Mouse (Mus musculus): ENCODE results near the gene 1700066M21Rik. TPM values are rescaled to one million over a fixed set of nuclear protein-coding genes. Genes with fewer than 3 reads are reported as not detected.

1700066M21Rik gene
- total and polyA plus RNA-seq, 2 experiments from 2014 or later: 4.8 to 5.2 TPM

- ATAC-seq (ENCODE audit: insufficient read depth, low read depth): no peak
- Histone ChIP-seq H3K4me3 (ENCODE audit: low read depth, low read length) (no peak overlapping the region), H3K36me3 (replicated peaks; ENCODE audit: control insufficient read depth, insufficient read depth, low read length) (no peaks in the 10 kb centered on the region), H3K9ac (replicated peaks; ENCODE audit: low read depth, low read length) (no peak overlapping the region), H3K4me2 (ENCODE audit: low read depth, low read length) (no peak overlapping the region), H3K27me3 (ENCODE audit: control insufficient read depth, insufficient read depth, low read length) (no peaks in the 10 kb centered on the region), H3K27ac (ENCODE audit: low read depth) (no peak overlapping the region), H3K9me3 (replicated peaks; ENCODE audit: control insufficient read depth, low read length) (no peaks in the 10 kb centered on the region), H3K4me1 (ENCODE audit: control insufficient read depth, insufficient read depth) (no peaks in the 10 kb centered on the region)
- no peak for DNase-seq (ENCODE audit: low spot score)
- WGBS: 79% methylated on average over 3 of the region's 3 CpGs
- TF ChIP-seq EP300 (IDR thresholded peaks at IDR 0.05; ENCODE audit: low read depth): no peak
- TF ChIP-seq CTCF (IDR thresholded peaks at IDR 0.05; ENCODE audit: low read depth): no peak
These were observed 10.0 kb upstream of the 1700066M21Rik start for GRCm38 (mm10) chr1:57367446-57367845.

GRCm38 (mm10) chr1:57369111-57369510 lies 8.3 kb upstream of the 1700066M21Rik start:
- Histone ChIP-seq H3K4me1 (ENCODE audit: control insufficient read depth, insufficient read depth) (no peaks in the 10 kb centered on the region), H3K4me2 (ENCODE audit: low read depth, low read length) (no peak overlapping the region), H3K9ac (replicated peaks; ENCODE audit: low read depth, low read length) (no peak overlapping the region), H3K4me3 (ENCODE audit: low read depth, low read length) (no peak overlapping the region), H3K27ac (ENCODE audit: low read depth) (no peak overlapping the region), H3K9me3 (replicated peaks; ENCODE audit: control insufficient read depth, low read length) (no peaks in the 10 kb centered on the region), H3K36me3 (replicated peaks; ENCODE audit: control insufficient read depth, insufficient read depth, low read length) (no peaks in the 10 kb centered on the region), H3K27me3 (ENCODE audit: control insufficient read depth, insufficient read depth, low read length) (no peaks in the 10 kb centered on the region)
- WGBS: 73% methylated on average over 4 of the region's 4 CpGs
- no peak for ATAC-seq (ENCODE audit: insufficient read depth, low read depth)
- TF ChIP-seq EP300 (IDR thresholded peaks at IDR 0.05; ENCODE audit: low read depth) (no peak), CTCF (IDR thresholded peaks at IDR 0.05; ENCODE audit: low read depth) (no peak)
- DNase-seq (ENCODE audit: low spot score): no peak

DNA sequence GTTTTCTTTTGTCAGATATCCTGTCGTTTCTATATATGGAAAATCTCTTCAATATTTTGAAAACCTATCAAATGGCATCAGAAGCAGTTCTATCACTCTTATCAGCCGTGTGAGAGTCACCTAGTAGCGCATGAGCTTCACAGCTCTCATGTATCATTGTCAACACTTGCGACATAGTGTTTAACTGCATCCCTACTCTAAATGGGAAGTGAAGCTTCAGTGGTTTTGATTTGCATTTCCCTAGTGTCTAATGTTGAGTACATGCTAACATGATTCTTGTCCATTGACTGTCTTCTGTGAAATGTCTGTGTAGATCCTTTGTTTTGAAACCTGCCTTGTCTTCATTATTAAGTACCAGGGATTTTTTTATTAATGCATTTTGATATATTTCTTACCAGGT lies 7.0 kb upstream of the 1700066M21Rik start:
- Histone ChIP-seq H3K9ac (replicated peaks; ENCODE audit: low read depth, low read length) (no peak overlapping the region), H3K4me2 (ENCODE audit: low read depth, low read length) (no peak overlapping the region), H3K4me1 (ENCODE audit: control insufficient read depth, insufficient read depth) (no peaks in the 10 kb centered on the region), H3K27ac (ENCODE audit: low read depth) (no peak overlapping the region), H3K27me3 (ENCODE audit: control insufficient read depth, insufficient read depth, low read length) (no peaks in the 10 kb centered on the region), H3K9me3 (replicated peaks; ENCODE audit: control insufficient read depth, low read length) (no peaks in the 10 kb centered on the region), H3K36me3 (replicated peaks; ENCODE audit: control insufficient read depth, insufficient read depth, low read length) (no peaks in the 10 kb centered on the region), H3K4me3 (ENCODE audit: low read depth, low read length) (no peak overlapping the region)
- DNase-seq (ENCODE audit: low spot score): no peak
- no peak for ATAC-seq (ENCODE audit: insufficient read depth, low read depth)
- TF ChIP-seq CTCF (IDR thresholded peaks at IDR 0.05; ENCODE audit: low read depth) (no peak), EP300 (IDR thresholded peaks at IDR 0.05; ENCODE audit: low read depth) (no peak)
- 59% methylated on average over 4 of the region's 4 CpGs for WGBS

- peaks cover 7% of the 10 kb centered on the region; the same call in 1 of the 2 replicates for H3K4me1 ChIP-seq (ENCODE audit: control insufficient read depth, insufficient read depth)
These were observed 2.1 kb upstream of the 1700066M21Rik start for GRCm38 (mm10) chr1:57375276-57375675.

GRCm38 (mm10) chr1:57376806-57377205 lies 614 bp upstream of the 1700066M21Rik start:
- no peak for TF ChIP-seq EP300 (IDR thresholded peaks at IDR 0.05; ENCODE audit: low read depth)
- no peak for TF ChIP-seq CTCF (IDR thresholded peaks at IDR 0.05; ENCODE audit: low read depth)
- Histone ChIP-seq H3K27ac (ENCODE audit: low read depth) (no peak overlapping the region), H3K4me1 (ENCODE audit: control insufficient read depth, insufficient read depth) (peaks cover 7% of the 10 kb centered on the region; the same call in 1 of the 2 replicates), H3K36me3 (replicated peaks; ENCODE audit: control insufficient read depth, insufficient read depth, low read length) (no peaks in the 10 kb centered on the region), H3K4me3 (ENCODE audit: low read depth, low read length) (peak overlapping the region; percentile 94), H3K4me2 (ENCODE audit: low read depth, low read length) (peak overlapping the region; percentile 91), H3K27me3 (ENCODE audit: control insufficient read depth, insufficient read depth, low read length) (no peaks in the 10 kb centered on the region), H3K9ac (replicated peaks; ENCODE audit: low read depth, low read length) (0 out of 2 replicates have a peak overlapping the region, but pooled peaks have one; percentile 71), H3K9me3 (replicated peaks; ENCODE audit: control insufficient read depth, low read length) (no peaks in the 10 kb centered on the region)
- 45% methylated on average over 6 of the region's 6 CpGs for WGBS
- DNase-seq (ENCODE audit: low spot score) (no peak), ATAC-seq (ENCODE audit: insufficient read depth, low read depth) (no peak)

More at GRCm38 (mm10) chr1:57375276-57375675, 2.1 kb upstream of the 1700066M21Rik start:
- H3K4me3 ChIP-seq (ENCODE audit: low read depth, low read length): no peak overlapping the region
- WGBS: 73% methylated on average over 2 of the region's 2 CpGs
- no peaks in the 10 kb centered on the region for H3K27me3 ChIP-seq (ENCODE audit: control insufficient read depth, insufficient read depth, low read length)
- DNase-seq (ENCODE audit: low spot score) (no peak), ATAC-seq (ENCODE audit: insufficient read depth, low read depth) (no peak)
- no peak overlapping the region for H3K4me2 ChIP-seq (ENCODE audit: low read depth, low read length)
- H3K9ac ChIP-seq (replicated peaks; ENCODE audit: low read depth, low read length): no peak overlapping the region
- H3K36me3 ChIP-seq (replicated peaks; ENCODE audit: control insufficient read depth, insufficient read depth, low read length): no peaks in the 10 kb centered on the region
- H3K27ac ChIP-seq (ENCODE audit: low read depth): no peak overlapping the region
- TF ChIP-seq CTCF (IDR thresholded peaks at IDR 0.05; ENCODE audit: low read depth) (no peak), EP300 (IDR thresholded peaks at IDR 0.05; ENCODE audit: low read depth) (no peak)
- H3K9me3 ChIP-seq (replicated peaks; ENCODE audit: control insufficient read depth, low read length): no peaks in the 10 kb centered on the region

DNA sequence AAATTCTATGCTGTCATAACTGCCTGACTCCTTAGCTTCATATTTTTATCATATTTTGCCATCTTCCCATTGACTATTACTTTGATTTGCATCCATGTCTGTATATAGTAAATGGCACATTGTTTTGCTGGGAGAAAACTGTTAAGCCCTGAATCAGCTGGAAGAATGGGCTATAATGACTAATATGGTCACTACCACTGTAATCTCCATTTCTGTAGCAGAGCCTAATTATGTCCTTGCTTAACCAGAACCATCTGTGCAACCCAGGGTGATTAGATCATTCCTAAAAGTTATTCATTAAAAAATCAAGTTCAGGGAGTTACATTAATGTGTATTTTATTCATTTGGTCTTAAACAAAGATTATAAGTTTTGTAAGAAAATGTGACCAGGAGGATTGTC lies 9.1 kb downstream of the 1700066M21Rik start:
- Histone ChIP-seq H3K9me3 (replicated peaks; ENCODE audit: control insufficient read depth, low read length) (no peaks in the 10 kb centered on the region), H3K36me3 (replicated peaks; ENCODE audit: control insufficient read depth, insufficient read depth, low read length) (peaks cover 24% of the 10 kb centered on the region), H3K27me3 (ENCODE audit: control insufficient read depth, insufficient read depth, low read length) (no peaks in the 10 kb centered on the region), H3K27ac (ENCODE audit: low read depth) (no peak overlapping the region), H3K4me3 (ENCODE audit: low read depth, low read length) (no peak overlapping the region), H3K4me2 (ENCODE audit: low read depth, low read length) (no peak overlapping the region), H3K9ac (replicated peaks; ENCODE audit: low read depth, low read length) (no peak overlapping the region), H3K4me1 (ENCODE audit: control insufficient read depth, insufficient read depth) (no peaks in the 10 kb centered on the region)
- TF ChIP-seq EP300 (IDR thresholded peaks at IDR 0.05; ENCODE audit: low read depth): no peak
- TF ChIP-seq CTCF (IDR thresholded peaks at IDR 0.05; ENCODE audit: low read depth): no peak
- ATAC-seq (ENCODE audit: insufficient read depth, low read depth): no peak
- no peak for DNase-seq (ENCODE audit: low spot score)
